Mouse (Mus musculus): ENCODE results near the gene Trhde. TPM values are rescaled to one million over a fixed set of nuclear protein-coding genes. Genes with fewer than 3 reads are reported as not detected.

Trhde gene
- total RNA-seq, 2 experiments from 2014 or later: 0.27 to 0.50 TPM

GRCm38 (mm10) chr10:114736377-114736776, 65.7 kb downstream of the Trhde start:
- no peak for DNase-seq
- intact Hi-C loops (cut with DNase I): no loop called here

GRCm38 (mm10) chr10:114735678-114736077, 66.4 kb downstream of the Trhde start:
- no peak for DNase-seq
- intact Hi-C loops (cut with DNase I): no loop called here

- intact Hi-C loops (cut with DNase I): no loop called here
- DNase-seq: no peak
Measured at GRCm38 (mm10) chr10:114735111-114735510, 67.0 kb downstream of the Trhde start.

GRCm38 (mm10) chr10:114725591-114725990, 76.5 kb downstream of the Trhde start:
- intact Hi-C loops (cut with DNase I): no loop called here
- no peak for DNase-seq

GRCm38 (mm10) chr10:114701791-114702190, 100.3 kb downstream of the Trhde start:
- intact Hi-C loops (cut with DNase I): no loop called here
- DNase-seq: no peak

GRCm38 (mm10) chr10:114671791-114672415, 130.2 kb downstream of the Trhde start:
- intact Hi-C loops (cut with DNase I): no loop called here
- no peak for DNase-seq

GRCm38 (mm10) chr10:114593046-114593445, 209.1 kb downstream of the Trhde start:
- intact Hi-C loops (cut with DNase I): no loop called here
- DNase-seq: no peak

GRCm38 (mm10) chr10:114578926-114579325, 223.2 kb downstream of the Trhde start:
- intact Hi-C loops (cut with DNase I): no loop called here
- no peak for DNase-seq

- no peak for DNase-seq
- intact Hi-C loops (cut with DNase I): no loop called here
Measured at GRCm38 (mm10) chr10:114567891-114568290, 234.2 kb downstream of the Trhde start.

- intact Hi-C loops (cut with DNase I): no loop called here
- DNase-seq: no peak
Measured at GRCm38 (mm10) chr10:114509186-114509585, 292.9 kb downstream of the Trhde start.

GRCm38 (mm10) chr10:114488806-114489205, 313.3 kb downstream of the Trhde start:
- no peak for DNase-seq
- intact Hi-C loops (cut with DNase I): no loop called here

- intact Hi-C loops (cut with DNase I): no loop called here
- no peak for DNase-seq
Measured at GRCm38 (mm10) chr10:114455591-114455990, 346.5 kb downstream of the Trhde start.

- no peak for DNase-seq
- intact Hi-C loops (cut with DNase I): no loop called here
Measured at GRCm38 (mm10) chr10:114448116-114448515, 354.0 kb downstream of the Trhde start.

GRCm38 (mm10) chr10:114418956-114419530, 383.1 kb downstream of the Trhde start:
- no peak for DNase-seq
- intact Hi-C loops (cut with DNase I): no loop called here

- intact Hi-C loops (cut with DNase I): no loop called here
- DNase-seq: no peak
Measured at GRCm38 (mm10) chr10:114415717-114416116, 386.4 kb downstream of the Trhde start.

- intact Hi-C loops (cut with DNase I): no loop called here
- DNase-seq: no peak
Measured at GRCm38 (mm10) chr10:114405260-114405659, 396.8 kb downstream of the Trhde start.

GRCm38 (mm10) chr10:114403795-114404194, 398.3 kb downstream of the Trhde start:
- DNase-seq: no peak
- intact Hi-C loops (cut with DNase I): no loop called here

- intact Hi-C loops (cut with DNase I): no loop called here
- DNase-seq: no peak
Measured at GRCm38 (mm10) chr10:114370804-114371203, 431.3 kb downstream of the Trhde start.

GRCm38 (mm10) chr10:114363442-114363841, 438.7 kb downstream of the Trhde start:
- no peak for DNase-seq
- intact Hi-C loops (cut with DNase I): no loop called here

GRCm38 (mm10) chr10:114362631-114363030, 439.5 kb downstream of the Trhde start:
- no peak for DNase-seq
- intact Hi-C loops (cut with DNase I): no loop called here

Measured in heart, postnatal 36 days (tissue).